ENCODE assay signal across 8 mouse cellular contexts in genomic region chr9:65195982-65196737, GRCm38 (mm10). TPM values are rescaled to one million over a fixed set of nuclear protein-coding genes. Genes with fewer than 3 reads are reported as not detected.
DNase-seq lines count a peak whose midpoint lies in the region; ATAC-seq and TF ChIP-seq lines count a peak whose summit lies in the region.

No protein-coding gene starts in this region.

- peak; percentile 93 for DNase-seq in lung, embryonic 14.5 days
- no peak for DNase-seq in lung, postnatal 4 days
- peak; percentile 75 for DNase-seq in adipocyte (ENCODE audit: low spot score)
- DNase-seq in forebrain, embryonic 14.5 days (ENCODE audit: low spot score): peak; percentile 93
- DNase-seq in liver, embryonic 11.5 days (ENCODE audit: low spot score): peak; percentile 75
- DNase-seq in retina, postnatal 1 day: peak; percentile 97
- no peak for DNase-seq in gastrocnemius, postnatal 10 days
- no peak for DNase-seq in frontal cortex, postnatal 14 days (ENCODE audit: low spot score in 2 of 2)

- peak overlapping the region; percentile 95 for H3K27ac ChIP-seq in lung, embryonic 14.5 days (ENCODE audit: low read depth)
- H3K27ac ChIP-seq in forebrain, embryonic 14.5 days (ENCODE audit: low read depth, low read length): peak overlapping the region; percentile 76
- H3K27ac ChIP-seq in liver, embryonic 11.5 days (ENCODE audit: low read depth, low read length): peak overlapping the region; percentile 83

- H3K4me2 ChIP-seq in lung, embryonic 14.5 days: peak overlapping the region; percentile 43
- peak overlapping the region; percentile 29 for H3K4me2 ChIP-seq in forebrain, embryonic 14.5 days (ENCODE audit: low read length)
- H3K4me2 ChIP-seq in liver, embryonic 11.5 days: peak overlapping the region; percentile 33

- no peak for TF ChIP-seq CTCF in lung, embryonic 14.5 days (IDR thresholded peaks at IDR 0.05; ENCODE audit: low read depth)

- ATAC-seq in lung, embryonic 14.5 days (ENCODE audit: insufficient read depth): peak; percentile 93
- ATAC-seq in forebrain, embryonic 14.5 days: peak; percentile 87
- peak; percentile 90 for ATAC-seq in liver, embryonic 11.5 days (replicated peaks; ENCODE audit: low FRiP score)

- H3K9me3 ChIP-seq in lung, embryonic 14.5 days (ENCODE audit: low read depth, low read length): no peaks in the 10 kb centered on the region
- H3K9me3 ChIP-seq in forebrain, embryonic 14.5 days (replicated peaks; ENCODE audit: control insufficient read depth, low read length): no peaks in the 10 kb centered on the region
- H3K9me3 ChIP-seq in liver, embryonic 11.5 days (ENCODE audit: control insufficient read depth, low read length): no peaks in the 10 kb centered on the region

- peak overlapping the region; percentile 14; the same call in 1 of the 2 replicates for H3K4me3 ChIP-seq in lung, embryonic 14.5 days (ENCODE audit: low read depth, low read length)
- H3K4me3 ChIP-seq in forebrain, embryonic 14.5 days (ENCODE audit: low read depth, low read length): peak overlapping the region; percentile 7; the same call in 1 of the 2 replicates
- H3K4me3 ChIP-seq in liver, embryonic 11.5 days (ENCODE audit: low read depth, low read length): no peak overlapping the region

- no peaks in the 10 kb centered on the region for H3K27me3 ChIP-seq in lung, embryonic 14.5 days (ENCODE audit: insufficient read depth, low read length)
- no peaks in the 10 kb centered on the region for H3K27me3 ChIP-seq in forebrain, embryonic 14.5 days (replicated peaks; ENCODE audit: control insufficient read depth, insufficient read depth, low read length)
- no peaks in the 10 kb centered on the region for H3K27me3 ChIP-seq in liver, embryonic 11.5 days (replicated peaks; ENCODE audit: control insufficient read depth, insufficient read depth, low read length)

- H3K4me1 ChIP-seq in lung, embryonic 14.5 days (ENCODE audit: insufficient read depth): peaks cover 19% of the 10 kb centered on the region
- H3K4me1 ChIP-seq in forebrain, embryonic 14.5 days (ENCODE audit: control insufficient read depth, insufficient read depth, low read length): peaks cover 10% of the 10 kb centered on the region
- H3K4me1 ChIP-seq in liver, embryonic 11.5 days (replicated peaks; ENCODE audit: control insufficient read depth, insufficient read depth, low read length): peaks cover 42% of the 10 kb centered on the region

- WGBS in lung, embryonic 14.5 days: 2% methylated on average over 9 of the region's 9 CpGs
- WGBS in forebrain, embryonic 14.5 days: 2% methylated on average over 9 of the region's 9 CpGs
- WGBS in liver, embryonic 11.5 days: 3% methylated on average over 9 of the region's 9 CpGs

- H3K36me3 ChIP-seq in lung, embryonic 14.5 days (ENCODE audit: insufficient read depth): no peaks in the 10 kb centered on the region
- H3K36me3 ChIP-seq in forebrain, embryonic 14.5 days (ENCODE audit: control insufficient read depth, insufficient read depth, low read length): no peaks in the 10 kb centered on the region
- no peaks in the 10 kb centered on the region for H3K36me3 ChIP-seq in liver, embryonic 11.5 days (ENCODE audit: control insufficient read depth, insufficient read depth, low read length)

- peak overlapping the region; percentile 47 for H3K9ac ChIP-seq in lung, embryonic 14.5 days
- peak overlapping the region; percentile 17; the same call in 1 of the 2 replicates for H3K9ac ChIP-seq in forebrain, embryonic 14.5 days (ENCODE audit: low read length)
- 0 out of 2 replicates have a peak overlapping the region, but pooled peaks have one; percentile 49 for H3K9ac ChIP-seq in liver, embryonic 11.5 days (ENCODE audit: low read depth, low read length)

RNA-seq across cellular contexts. Expression of gene Parp16, which starts 1.0 kb away (rescaled TPM):
- 5.3 and 6.9 TPM in 2 replicates for polyA plus RNA-seq in lung, embryonic 14.5 days (2014; fragmentation: Nextera tagmentation; extraction: Ambion mirVana)
- polyA plus RNA-seq in forebrain, embryonic 14.5 days (2014; fragmentation: Nextera tagmentation; extraction: Ambion mirVana): 4.2 and 4.4 TPM in 2 replicates
- 7.3 and 7.5 TPM in 2 replicates for polyA plus RNA-seq in liver, embryonic 11.5 days (2014; fragmentation: Nextera tagmentation; extraction: Ambion mirVana)
- 1 to 10 TPM; 6.6 to 8.1 TPM for total RNA-seq in gastrocnemius, postnatal 10 days (2021)

RNA-seq across cellular contexts. Expression of gene Igdcc3, which starts 55.2 kb away (rescaled TPM):
- 2.3 and 4.1 TPM in 2 replicates for polyA plus RNA-seq in lung, embryonic 14.5 days (2014; fragmentation: Nextera tagmentation; extraction: Ambion mirVana)
- 5.1 and 5.8 TPM in 2 replicates for polyA plus RNA-seq in forebrain, embryonic 14.5 days (2014; fragmentation: Nextera tagmentation; extraction: Ambion mirVana)
- 4.8 and 5.5 TPM in 2 replicates for polyA plus RNA-seq in liver, embryonic 11.5 days (2014; fragmentation: Nextera tagmentation; extraction: Ambion mirVana)
- total RNA-seq in gastrocnemius, postnatal 10 days (2021): under 1 TPM; 0.59 to 0.65 TPM

Comparison
In these comparisons a context has a peak if more than half of its experiments do, and no peak if none do; other contexts are left out.
1. DNase-seq: peak in lung, embryonic 14.5 days (single experiment), adipocyte (single experiment), forebrain, embryonic 14.5 days (single experiment), liver, embryonic 11.5 days (single experiment) and retina, postnatal 1 day (single experiment); none in lung, postnatal 4 days (0 of 2), gastrocnemius, postnatal 10 days (single experiment) and frontal cortex, postnatal 14 days (0 of 2).
2. Peak in every context shown above with its lines, with median percentiles within 50 percentile points of each other: ATAC-seq, H3K27ac ChIP-seq, H3K4me2 ChIP-seq and H3K9ac ChIP-seq.